Mouse (Mus musculus) lung, postnatal 0 days (tissue): ENCODE results near the gene Bod1l. TPM values are rescaled to one million over a fixed set of nuclear protein-coding genes. Genes with fewer than 3 reads are reported as not detected.

Experiments used
- ATAC-seq: fragments of 200-750 bp; cut with Nextera tagmentation; 2 replicates; pipeline ENCODE4 v1.8.0; 2017; ENCODE audit warnings: moderate library complexity
- DNase-seq: peaks from one replicate; pipeline ENCODE4 v3.0.0-alpha.2; 2016; ENCODE audit warnings: low spot score
- H3K27ac ChIP-seq: fragments of 300-500 bp; sonication (generic); 2 replicates; pipeline ENCODE4 v1.5.1; 2014; ENCODE audit warnings: antibody characterized with exemption, mild to moderate bottlenecking, low read length, mixed read lengths
- H3K27me3 ChIP-seq: fragments of 300-500 bp; sonication (generic); replicated peaks from 2 replicates; pipeline ENCODE4 v1.6.1; 2014; ENCODE audit warnings: low read length, mixed read lengths; ENCODE audit not compliant: insufficient read depth
- H3K36me3 ChIP-seq: fragments of 300-500 bp; sonication (generic); 2 replicates; pipeline ENCODE4 v1.6.1; 2014; ENCODE audit warnings: low read length, mixed read lengths; ENCODE audit not compliant: insufficient read depth
- H3K4me1 ChIP-seq: fragments of 300-500 bp; sonication (generic); 2 replicates; pipeline ENCODE4 v1.6.1; 2014; ENCODE audit warnings: antibody characterized with exemption, low read depth, low read length, mixed read lengths; ENCODE audit not compliant: insufficient read depth
- H3K4me2 ChIP-seq: fragments of 300-500 bp; sonication (generic); replicated peaks from 2 replicates; pipeline ENCODE4 v1.6.1; 2014; ENCODE audit warnings: low read depth, mild to moderate bottlenecking, low read length, moderate library complexity, mixed read lengths
- H3K4me3 ChIP-seq: fragments of 300-500 bp; sonication (generic); 2 replicates; pipeline ENCODE4 v1.5.1; 2014; ENCODE audit warnings: low read depth, low read length
- H3K9ac ChIP-seq: fragments of 300-500 bp; sonication (generic); replicated peaks from 2 replicates; pipeline ENCODE4 v1.6.1; 2014; ENCODE audit warnings: low read depth, mild to moderate bottlenecking
- H3K9me3 ChIP-seq: fragments of 300-500 bp; sonication (generic); 2 replicates; pipeline ENCODE4 v1.6.1; 2016; ENCODE audit warnings: low read length, mixed read lengths
- CTCF ChIP-seq: IDR thresholded peaks from 2 replicates; pipeline ENCODE4 v1.5.1; 2016; ENCODE audit warnings: antibody characterized with exemption, mild to moderate bottlenecking
- EP300 ChIP-seq: IDR thresholded peaks from 2 replicates; pipeline ENCODE4 v1.6.1; 2016; ENCODE audit warnings: antibody characterized with exemption, mild to moderate bottlenecking, control low read depth
- WGBS: fragments of 180-500 bp; shearing (Covaris S2); extraction: QIAGEN DNeasy Blood & Tissue Kit; methylation state at CpG from one replicate; pipeline ENCODE4 v1.1.7; 2014; 5-methylcytosine and 5-hydroxymethylcytosine counted together
- polyA plus RNA-seq: library from polyadenylated mRNA; unstranded; fragments of >200 nt; fragmentation: Nextera tagmentation; extraction: Ambion mirVana; gene quantifications from 2 replicates; pipeline ENCODE4 v1.2.1, GENCODE M21; 2015

Bod1l gene
- polyA plus RNA-seq, 1 experiment from 2014 or later: 19.7 TPM

- Histone ChIP-seq H3K36me3 (peaks cover 15% of the 10 kb centered on the region; the same call in 1 of the 2 replicates), H3K9me3 (no peaks in the 10 kb centered on the region), H3K27me3 (no peaks in the 10 kb centered on the region), H3K27ac (no peak overlapping the region), H3K4me3 (no peak overlapping the region), H3K4me2 (no peak overlapping the region), H3K4me1 (no peaks in the 10 kb centered on the region), H3K9ac (no peak overlapping the region)
- WGBS: 88% methylated on average over 5 of the region's 5 CpGs
- no peak for DNase-seq
- ATAC-seq: no peak
- TF ChIP-seq EP300 (no peak), CTCF (no peak)
These were observed 62.2 kb downstream of the Bod1l start for GRCm38 (mm10) chr5:41781890-41782289.

GRCm38 (mm10) chr5:41780026-41780425 is 64.1 kb downstream of the Bod1l start:
- Histone ChIP-seq H3K4me2 (no peak overlapping the region), H3K4me3 (no peak overlapping the region), H3K9ac (no peak overlapping the region), H3K27ac (no peak overlapping the region), H3K27me3 (no peaks in the 10 kb centered on the region), H3K4me1 (no peaks in the 10 kb centered on the region), H3K36me3 (no peaks in the 10 kb centered on the region), H3K9me3 (no peaks in the 10 kb centered on the region)
- ATAC-seq (no peak), DNase-seq (no peak)
- WGBS: 75% methylated on average over 3 of the region's 3 CpGs
- TF ChIP-seq EP300: no peak
- TF ChIP-seq CTCF: no peak

GRCm38 (mm10) chr5:41775728-41776127 is 68.4 kb downstream of the Bod1l start:
- no peak overlapping the region for H3K4me2 ChIP-seq
- WGBS: 31% methylated on average over 6 of the region's 6 CpGs
- no peaks in the 10 kb centered on the region for H3K27me3 ChIP-seq
- no peak for ATAC-seq
- no peaks in the 10 kb centered on the region for H3K36me3 ChIP-seq
- TF ChIP-seq CTCF (no peak), EP300 (no peak)
- no peaks in the 10 kb centered on the region for H3K9me3 ChIP-seq
- no peak overlapping the region for H3K27ac ChIP-seq
- H3K9ac ChIP-seq: no peak overlapping the region
- no peak for DNase-seq
- H3K4me3 ChIP-seq: no peak overlapping the region
- no peaks in the 10 kb centered on the region for H3K4me1 ChIP-seq

- H3K4me2 ChIP-seq: no peak overlapping the region
- H3K36me3 ChIP-seq: no peaks in the 10 kb centered on the region
- no peaks in the 10 kb centered on the region for H3K4me1 ChIP-seq
- H3K27ac ChIP-seq: no peak overlapping the region
- TF ChIP-seq EP300: no peak
- TF ChIP-seq CTCF: no peak
- H3K9ac ChIP-seq: no peak overlapping the region
- no peaks in the 10 kb centered on the region for H3K9me3 ChIP-seq
- WGBS: 43% methylated on average over 3 of the region's 3 CpGs
- no peak for ATAC-seq
- DNase-seq: no peak
- H3K4me3 ChIP-seq: no peak overlapping the region
- no peaks in the 10 kb centered on the region for H3K27me3 ChIP-seq
These were observed 68.8 kb downstream of the Bod1l start for GRCm38 (mm10) chr5:41775273-41775672.

- ATAC-seq (peak; percentile 66; the same call in 1 of the 2 replicates), DNase-seq (peak; percentile 88)
- WGBS: 5% methylated on average over 21 of the region's 21 CpGs
- Histone ChIP-seq H3K36me3 (no peaks in the 10 kb centered on the region), H3K9me3 (no peaks in the 10 kb centered on the region), H3K9ac (no peak overlapping the region), H3K4me2 (peak overlapping the region; percentile 55), H3K27ac (no peak overlapping the region), H3K4me3 (peak overlapping the region; percentile 36), H3K27me3 (peaks cover 40% of the 10 kb centered on the region), H3K4me1 (no peaks in the 10 kb centered on the region; the same call in 1 of the 2 replicates)
- TF ChIP-seq CTCF (peak; percentile 99), EP300 (no peak)
These were observed 75.6 kb downstream of the Bod1l start for GRCm38 (mm10) chr5:41768382-41769040.

GRCm38 (mm10) chr5:41767296-41768200 is 76.6 kb downstream of the Bod1l start:
- H3K4me1 ChIP-seq: no peaks in the 10 kb centered on the region; the same call in 1 of the 2 replicates
- WGBS: 9% methylated on average over 33 of the region's 33 CpGs
- H3K9ac ChIP-seq: no peak overlapping the region
- H3K36me3 ChIP-seq: no peaks in the 10 kb centered on the region
- DNase-seq (no peak), ATAC-seq (no peak)
- TF ChIP-seq EP300: no peak
- TF ChIP-seq CTCF: no peak
- H3K27me3 ChIP-seq: peaks cover 49% of the 10 kb centered on the region
- no peak overlapping the region for H3K27ac ChIP-seq
- H3K9me3 ChIP-seq: no peaks in the 10 kb centered on the region
- H3K4me2 ChIP-seq: peak overlapping the region; percentile 55
- peak overlapping the region; percentile 36 for H3K4me3 ChIP-seq
